Mouse (Mus musculus) liver, embryonic 12.5 days (tissue): ENCODE results near the gene Ano1. TPM values are rescaled to one million over a fixed set of nuclear protein-coding genes. Genes with fewer than 3 reads are reported as not detected.

Experiments used
- ATAC-seq: fragments of 200-750 bp; cut with Nextera tagmentation; 2 replicates; pipeline ENCODE4 v1.8.0; 2017; ENCODE audit warnings: moderate number of reproducible peaks, mild to moderate bottlenecking, moderate library complexity
- H3K27ac ChIP-seq: fragments of 300-500 bp; sonication (generic); 2 replicates; pipeline ENCODE4 v1.5.1; 2016; ENCODE audit warnings: mild to moderate bottlenecking
- H3K27me3 ChIP-seq: fragments of 300-500 bp; sonication (generic); replicated peaks from 2 replicates; pipeline ENCODE4 v1.6.1; 2016; ENCODE audit warnings: mild to moderate bottlenecking, moderate library complexity
- H3K36me3 ChIP-seq: fragments of 300-500 bp; sonication (generic); 2 replicates; pipeline ENCODE4 v1.6.1; 2016; ENCODE audit warnings: mild to moderate bottlenecking, moderate library complexity
- H3K4me1 ChIP-seq: fragments of 300-500 bp; sonication (generic); 2 replicates; pipeline ENCODE4 v1.6.1; 2016
- H3K4me2 ChIP-seq: fragments of 300-500 bp; sonication (generic); 2 replicates; pipeline ENCODE4 v1.6.1; 2016; ENCODE audit warnings: mild to moderate bottlenecking, moderate library complexity
- H3K4me3 ChIP-seq: fragments of 300-500 bp; sonication (generic); 2 replicates; pipeline ENCODE4 v1.5.1; 2016; ENCODE audit warnings: mild to moderate bottlenecking, moderate library complexity
- H3K9ac ChIP-seq: fragments of 300-500 bp; sonication (generic); 2 replicates; pipeline ENCODE4 v1.6.1; 2016; ENCODE audit warnings: mild to moderate bottlenecking, moderate library complexity
- H3K9me3 ChIP-seq: fragments of 300-500 bp; sonication (generic); replicated peaks from 2 replicates; pipeline ENCODE4 v1.6.1; 2016; ENCODE audit warnings: mild to moderate bottlenecking, moderate library complexity
- WGBS: fragments of 180-500 bp; shearing (Covaris S2); methylation state at CpG from one replicate; pipeline ENCODE4 v1.1.7; 2016; ENCODE audit not compliant: insufficient replicate concordance; 5-methylcytosine and 5-hydroxymethylcytosine counted together
- polyA plus RNA-seq: library from polyadenylated mRNA; unstranded; fragments of >200 nt; fragmentation: Nextera tagmentation; extraction: Ambion mirVana; gene quantifications from 2 replicates; pipeline ENCODE4 v1.2.1, GENCODE M21; 2016

Gene Ano1
- polyA plus RNA-seq, 1 experiment from 2014 or later: 7.2 TPM

- no peaks in the 10 kb centered on the region; the same call in 1 of the 2 replicates for H3K4me1 ChIP-seq
- H3K27me3 ChIP-seq: peaks cover 51% of the 10 kb centered on the region
- H3K36me3 ChIP-seq: no peaks in the 10 kb centered on the region
- H3K4me2 ChIP-seq: no peak overlapping the region
- no peaks in the 10 kb centered on the region for H3K9me3 ChIP-seq
- WGBS: 59% methylated on average over 16 of the region's 16 CpGs
- no peak overlapping the region for H3K9ac ChIP-seq
- no peak for ATAC-seq
- H3K27ac ChIP-seq: no peak overlapping the region
- H3K4me3 ChIP-seq: no peak overlapping the region
Observed at GRCm38 (mm10) chr7:144762496-144763235, 10.9 kb upstream of the Ano1 start.

GRCm38 (mm10) chr7:144760228-144760627, 8.5 kb upstream of the Ano1 start:
- ATAC-seq: no peak
- H3K4me3 ChIP-seq: no peak overlapping the region
- no peak overlapping the region for H3K4me2 ChIP-seq
- peaks cover 12% of the 10 kb centered on the region for H3K4me1 ChIP-seq
- no peaks in the 10 kb centered on the region for H3K9me3 ChIP-seq
- H3K9ac ChIP-seq: no peak overlapping the region
- no peak overlapping the region for H3K27ac ChIP-seq
- peaks cover 51% of the 10 kb centered on the region for H3K27me3 ChIP-seq
- WGBS: 79% methylated on average over 9 of the region's 9 CpGs
- H3K36me3 ChIP-seq: no peaks in the 10 kb centered on the region

- WGBS: 74% methylated on average over 2 of the region's 2 CpGs
- Histone ChIP-seq H3K4me3 (no peak overlapping the region), H3K4me2 (no peak overlapping the region), H3K9ac (no peak overlapping the region), H3K4me1 (peaks cover 15% of the 10 kb centered on the region), H3K9me3 (no peaks in the 10 kb centered on the region), H3K36me3 (no peaks in the 10 kb centered on the region), H3K27me3 (peaks cover 57% of the 10 kb centered on the region), H3K27ac (no peak overlapping the region)
- ATAC-seq: no peak
Observed at GRCm38 (mm10) chr7:144759455-144759854, 7.7 kb upstream of the Ano1 start.

- 49% methylated on average over 11 of the region's 11 CpGs for WGBS
- no peak overlapping the region for H3K4me3 ChIP-seq
- H3K4me1 ChIP-seq: peaks cover 34% of the 10 kb centered on the region
- H3K9ac ChIP-seq: no peak overlapping the region; the same call in 1 of the 2 replicates
- H3K4me2 ChIP-seq: no peak overlapping the region
- H3K27ac ChIP-seq: no peak overlapping the region; the same call in 1 of the 2 replicates
- ATAC-seq: no peak
- H3K27me3 ChIP-seq: peaks cover 49% of the 10 kb centered on the region
- no peaks in the 10 kb centered on the region for H3K36me3 ChIP-seq
- H3K9me3 ChIP-seq: no peaks in the 10 kb centered on the region
Observed at GRCm38 (mm10) chr7:144755511-144756378, 4.0 kb upstream of the Ano1 start.

- no peak overlapping the region for H3K4me3 ChIP-seq
- H3K27me3 ChIP-seq: peaks cover 50% of the 10 kb centered on the region
- H3K9me3 ChIP-seq: no peaks in the 10 kb centered on the region
- no peak for ATAC-seq
- H3K27ac ChIP-seq: no peak overlapping the region
- whole genome bisulfite sequencing: 69% methylated on average over 2 of the region's 2 CpGs
- H3K9ac ChIP-seq: no peak overlapping the region
- H3K4me1 ChIP-seq: peaks cover 44% of the 10 kb centered on the region
- no peaks in the 10 kb centered on the region for H3K36me3 ChIP-seq
- H3K4me2 ChIP-seq: no peak overlapping the region
Observed at GRCm38 (mm10) chr7:144754722-144755121, 2.9 kb upstream of the Ano1 start.

GRCm38 (mm10) chr7:144753657-144754031, 1.9 kb upstream of the Ano1 start:
- Histone ChIP-seq H3K4me1 (peaks cover 54% of the 10 kb centered on the region), H3K4me3 (no peak overlapping the region), H3K27me3 (peaks cover 42% of the 10 kb centered on the region), H3K4me2 (no peak overlapping the region), H3K9me3 (no peaks in the 10 kb centered on the region), H3K36me3 (no peaks in the 10 kb centered on the region), H3K27ac (no peak overlapping the region), H3K9ac (no peak overlapping the region)
- no peak for ATAC-seq
- WGBS: 81% methylated on average over 9 of the region's 9 CpGs

GRCm38 (mm10) chr7:144752919-144753656, 1.3 kb upstream of the Ano1 start:
- Histone ChIP-seq H3K4me1 (peaks cover 60% of the 10 kb centered on the region), H3K9me3 (no peaks in the 10 kb centered on the region), H3K27ac (no peak overlapping the region), H3K36me3 (no peaks in the 10 kb centered on the region), H3K4me2 (no peak overlapping the region), H3K9ac (no peak overlapping the region), H3K27me3 (peaks cover 41% of the 10 kb centered on the region), H3K4me3 (no peak overlapping the region)
- 69% methylated on average over 14 of the region's 14 CpGs for WGBS
- no peak for ATAC-seq

- Histone ChIP-seq H3K27ac (peak overlapping the region; percentile 91), H3K9ac (peak overlapping the region; percentile 62), H3K36me3 (no peaks in the 10 kb centered on the region), H3K4me3 (no peak overlapping the region), H3K4me1 (peaks cover 59% of the 10 kb centered on the region), H3K4me2 (peak overlapping the region; percentile 51), H3K9me3 (no peaks in the 10 kb centered on the region), H3K27me3 (peaks cover 22% of the 10 kb centered on the region; the same call in 1 of the 2 replicates)
- WGBS: 32% methylated on average over 2 of the region's 2 CpGs
- ATAC-seq: peak; percentile 95
Observed at GRCm38 (mm10) chr7:144747756-144748155, 4.0 kb downstream of the Ano1 start.

- ATAC-seq: no peak
Observed at GRCm38 (mm10) chr7:144746466-144746865, 5.3 kb downstream of the Ano1 start.

GRCm38 (mm10) chr7:144743874-144744273, 7.9 kb downstream of the Ano1 start:
- no peak overlapping the region for H3K9ac ChIP-seq
- H3K4me3 ChIP-seq: no peak overlapping the region
- no peaks in the 10 kb centered on the region for H3K36me3 ChIP-seq
- H3K27me3 ChIP-seq: peaks cover 17% of the 10 kb centered on the region
- H3K27ac ChIP-seq: no peak overlapping the region
- no peak overlapping the region for H3K4me2 ChIP-seq
- WGBS: 61% methylated on average over 5 of the region's 5 CpGs
- peaks cover 54% of the 10 kb centered on the region for H3K4me1 ChIP-seq
- ATAC-seq: no peak
- H3K9me3 ChIP-seq: no peaks in the 10 kb centered on the region

More at GRCm38 (mm10) chr7:144746466-144746865, 5.3 kb downstream of the Ano1 start:
- Histone ChIP-seq H3K4me1 (peaks cover 53% of the 10 kb centered on the region), H3K4me3 (no peak overlapping the region), H3K36me3 (no peaks in the 10 kb centered on the region), H3K9me3 (no peaks in the 10 kb centered on the region), H3K4me2 (no peak overlapping the region), H3K27me3 (peaks cover 14% of the 10 kb centered on the region; the same call in 1 of the 2 replicates), H3K27ac (peak overlapping the region; percentile 91; the same call in 1 of the 2 replicates), H3K9ac (no peak overlapping the region)
- 83% methylated on average over 4 of the region's 4 CpGs for WGBS

- H3K27ac ChIP-seq: peak overlapping the region; percentile 81
- H3K4me3 ChIP-seq: no peak overlapping the region
- H3K9ac ChIP-seq: 0 out of 2 replicates have a peak overlapping the region, but pooled peaks have one; percentile 2
- peaks cover 38% of the 10 kb centered on the region for H3K27me3 ChIP-seq
- H3K36me3 ChIP-seq: no peaks in the 10 kb centered on the region
- ATAC-seq: no peak
- H3K4me1 ChIP-seq: peaks cover 59% of the 10 kb centered on the region
- H3K4me2 ChIP-seq: no peak overlapping the region
- no peaks in the 10 kb centered on the region for H3K9me3 ChIP-seq
- 47% methylated on average over 7 of the region's 7 CpGs for WGBS
Observed at GRCm38 (mm10) chr7:144740643-144741042, 11.1 kb downstream of the Ano1 start.
